Mouse (Mus musculus) neutrophil, adult 5-6 weeks (primary cell): ENCODE measurements around the gene Slfn4. TPM values are rescaled to one million over a fixed set of nuclear protein-coding genes. Genes with fewer than 3 reads are reported as not detected.

Experiments used
- ATAC-seq: fragments of 151-379, 151-347 bp; 2 replicates; pipeline ENCODE4 v1.8.0; 2017; ENCODE audit warnings: mild to moderate bottlenecking, moderate TSS enrichment; ENCODE audit not compliant: insufficient number of reproducible peaks, poor library complexity, low FRiP score, severe bottlenecking; ENCODE audit errors: extremely low read depth
- total RNA-seq: library from RNA; stranded (forward); fragments of 200-1000 nt; gene quantifications from 2 replicates; pipeline ENCODE4 v1.2.3, GENCODE M21; 2017

Gene Slfn4
- total RNA-seq, 1 experiment from 2014 or later: 944 TPM

DNA sequence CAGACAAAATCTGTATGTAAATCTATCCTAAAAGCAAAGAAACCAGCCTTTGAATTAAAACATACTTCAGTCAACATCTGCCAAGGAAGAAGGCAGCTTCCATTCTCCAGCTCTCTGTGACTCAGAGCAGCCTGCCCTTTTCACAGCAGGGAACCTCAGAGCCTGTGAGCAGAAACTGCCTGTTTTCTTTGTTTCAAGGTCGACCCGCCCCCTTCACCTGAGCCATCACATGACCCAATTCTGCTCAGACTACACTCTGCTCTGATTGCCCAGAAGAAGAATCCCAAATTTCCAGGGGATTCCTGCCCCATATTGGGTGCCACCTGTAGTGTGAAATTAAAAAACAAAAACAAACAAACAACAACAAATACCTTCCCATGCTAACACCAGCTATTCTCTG lies 64.8 kb downstream of the Slfn4 start:
- no peak for ATAC-seq

Other genes starting within 250 kb of the Slfn4 start
- 117 and 124 TPM in 2 replicates for gene Slfn5, start 223.8 kb upstream of the Slfn4 start, total RNA-seq
- 5.5 and 8.0 TPM in 2 replicates for gene Slfn9, start 183.4 kb upstream of the Slfn4 start, total RNA-seq
- gene Slfn8, start 154.4 kb upstream of the Slfn4 start, total RNA-seq: 130 and 136 TPM in 2 replicates
- 1,322 and 1,334 TPM in 2 replicates for gene Slfn2, start 110.1 kb upstream of the Slfn4 start, total RNA-seq
- gene Slfn1, start 58.3 kb upstream of the Slfn4 start, total RNA-seq: 691 and 728 TPM in 2 replicates
- gene Slfn3, start 16.1 kb downstream of the Slfn4 start, total RNA-seq: 5.3 and 6.6 TPM in 2 replicates
- 0.37 and 0.93 TPM in 2 replicates for gene Slfn14, start 111.5 kb downstream of the Slfn4 start, total RNA-seq
- 71.2 and 77.4 TPM in 2 replicates for gene Ap2b1, start 123.8 kb downstream of the Slfn4 start, total RNA-seq
- 6.5 and 7.6 TPM in 2 replicates for gene Pex12, start 127.4 kb downstream of the Slfn4 start, total RNA-seq
- gene Rasl10b, start 234.0 kb downstream of the Slfn4 start, total RNA-seq: 0.37 and 1.0 TPM in 2 replicates